ENCODE assay signal across 28 mouse cellular contexts in the genomic region with DNA sequence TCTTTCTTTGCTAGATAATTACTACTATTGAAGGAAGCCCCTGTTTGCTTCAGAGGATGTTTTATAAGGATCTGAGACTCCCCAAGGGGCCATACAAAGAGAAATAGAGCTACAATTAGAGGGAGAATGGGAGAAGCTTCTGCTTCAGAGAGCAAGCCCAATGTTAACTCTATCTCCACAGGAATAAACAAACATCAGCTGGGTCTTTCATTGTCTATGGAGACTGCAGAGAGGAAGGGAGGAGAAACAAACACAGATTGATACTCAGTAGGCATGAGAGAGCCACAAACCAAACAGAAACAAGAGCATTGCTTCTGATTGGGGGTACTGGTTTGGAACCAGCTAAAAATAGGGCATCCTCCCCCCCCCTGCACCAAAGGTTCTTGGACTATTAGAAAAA.
DNase-seq lines count a peak whose midpoint lies in the region; ATAC-seq and TF ChIP-seq lines count a peak whose summit lies in the region.
"Had no signal": no experiment of that assay in that cellular context is flagged by ENCODE, and none has a peak within 500 bp of the region (broad histone marks: within the 10 kb centered on the region; RNA-seq: fewer than 3 reads in every experiment).

No protein-coding gene starts in this region.

- no peak for TF ChIP-seq POLR2A in brain, embryonic 14.5 days (IDR thresholded peaks at IDR 0.05; ENCODE audit: borderline replicate concordance, extremely low read depth, insufficient read depth, insufficient read length, poor library complexity, severe bottlenecking)

- no peaks in the 10 kb centered on the region for H3K4me1 ChIP-seq in hindbrain, postnatal 0 days (ENCODE audit: insufficient read depth, low read length)
- H3K4me1 ChIP-seq in hindbrain, embryonic 13.5 days (replicated peaks), result peaks cover 2% of the 10 kb centered on the region; the same call in 1 of the 2 replicates
- H3K4me1 ChIP-seq in kidney, embryonic 14.5 days (ENCODE audit: control insufficient read depth, insufficient read depth, low read length), result no peaks in the 10 kb centered on the region
- H3K4me1 ChIP-seq: embryonic facial prominence, embryonic 13.5 days; embryonic facial prominence, embryonic 15.5 days; forebrain, embryonic 12.5 days had no signal

- no peak for TF ChIP-seq CTCF in hindbrain, postnatal 0 days (IDR thresholded peaks at IDR 0.05; ENCODE audit: low read depth)
- TF ChIP-seq CTCF in brain, embryonic 14.5 days (IDR thresholded peaks at IDR 0.05; ENCODE audit: borderline replicate concordance, extremely low read depth, insufficient read depth, insufficient read length), result no peak

- H3K4me2 ChIP-seq in hindbrain, postnatal 0 days (ENCODE audit: low read depth, low read length), result no peak overlapping the region
- no peak overlapping the region for H3K4me2 ChIP-seq in hindbrain, embryonic 13.5 days
- no peak overlapping the region for H3K4me2 ChIP-seq in kidney, embryonic 14.5 days (replicated peaks; ENCODE audit: low read depth, low read length)
- H3K4me2 ChIP-seq: embryonic facial prominence, embryonic 13.5 days; embryonic facial prominence, embryonic 15.5 days; forebrain, embryonic 12.5 days had no signal

- DNase-seq in hindbrain, postnatal 0 days (ENCODE audit: low spot score), result peak; percentile 2
- peak; percentile 42 for DNase-seq in Muller cell, postnatal 12 days (ENCODE audit: inconsistent ontology term)
- DNase-seq in brain, embryonic 14.5 days (ENCODE audit: low read depth), result peak; percentile 31
- DNase-seq in retina, postnatal 1 day, result peak; percentile 60
- DNase-seq in embryo, embryonic 10 days (ENCODE audit: low spot score), result no peak
- DNase-seq: adrenal gland, adult 8-10 months; adrenal gland, postnatal 14 days; adrenal gland, postnatal 36 days; B cell, adult 2 months; cerebellum, adult 11 months; cerebellum, adult 18-20 months; cerebellum, adult 8-10 months; cerebellum, postnatal 10 days; cerebellum, postnatal 25 days; embryo, embryonic 11 days had no signal

- H3K9me3 ChIP-seq in hindbrain, postnatal 0 days (ENCODE audit: low read length), result no peaks in the 10 kb centered on the region
- no peaks in the 10 kb centered on the region for H3K9me3 ChIP-seq in hindbrain, embryonic 13.5 days
- H3K9me3 ChIP-seq in kidney, embryonic 14.5 days (ENCODE audit: control insufficient read depth, low read length), result no peaks in the 10 kb centered on the region
- H3K9me3 ChIP-seq: embryonic facial prominence, embryonic 13.5 days; embryonic facial prominence, embryonic 15.5 days; forebrain, embryonic 10.5 days; forebrain, embryonic 12.5 days; G1E had no signal

- H3K27me3 ChIP-seq in hindbrain, postnatal 0 days (ENCODE audit: insufficient read depth, low read length), result no peaks in the 10 kb centered on the region
- H3K27me3 ChIP-seq in hindbrain, embryonic 13.5 days, result peaks cover 15% of the 10 kb centered on the region; the same call in 1 of the 2 replicates
- no peaks in the 10 kb centered on the region for H3K27me3 ChIP-seq in kidney, embryonic 14.5 days (ENCODE audit: control insufficient read depth, insufficient read depth, low read length)
- H3K27me3 ChIP-seq: CH12.LX; embryonic facial prominence, embryonic 13.5 days; embryonic facial prominence, embryonic 15.5 days had no signal

- no peak overlapping the region for H3K27ac ChIP-seq in hindbrain, postnatal 0 days
- no peak overlapping the region for H3K27ac ChIP-seq in hindbrain, embryonic 13.5 days
- H3K27ac ChIP-seq in kidney, embryonic 14.5 days (ENCODE audit: low read depth, low read length), result no peak overlapping the region
- H3K27ac ChIP-seq: embryonic facial prominence, embryonic 13.5 days; embryonic facial prominence, embryonic 15.5 days; forebrain, embryonic 10.5 days; forebrain, embryonic 12.5 days had no signal

- H3K4me3 ChIP-seq in hindbrain, postnatal 0 days (ENCODE audit: low read length), result no peak overlapping the region
- H3K4me3 ChIP-seq in hindbrain, embryonic 13.5 days, result no peak overlapping the region
- H3K4me3 ChIP-seq in kidney, embryonic 14.5 days (ENCODE audit: low read length), result no peak overlapping the region
- H3K4me3 ChIP-seq: embryonic facial prominence, embryonic 13.5 days; embryonic facial prominence, embryonic 15.5 days; erythroblast, embryonic 14.5 days; forebrain, embryonic 10.5 days; forebrain, embryonic 12.5 days had no signal

- no peak overlapping the region for H3K9ac ChIP-seq in hindbrain, postnatal 0 days (replicated peaks; ENCODE audit: low read length)
- H3K9ac ChIP-seq in hindbrain, embryonic 13.5 days, result no peak overlapping the region
- no peak overlapping the region for H3K9ac ChIP-seq in kidney, embryonic 14.5 days (ENCODE audit: low read depth, low read length)
- H3K9ac ChIP-seq: embryonic facial prominence, embryonic 13.5 days; embryonic facial prominence, embryonic 15.5 days; forebrain, embryonic 12.5 days had no signal

- H3K36me3 ChIP-seq in hindbrain, postnatal 0 days (ENCODE audit: insufficient read depth, low read length), result no peaks in the 10 kb centered on the region
- H3K36me3 ChIP-seq in hindbrain, embryonic 13.5 days, result no peaks in the 10 kb centered on the region
- no peaks in the 10 kb centered on the region for H3K36me3 ChIP-seq in kidney, embryonic 14.5 days (ENCODE audit: control insufficient read depth, insufficient read depth, low read length)
- H3K36me3 ChIP-seq: embryonic facial prominence, embryonic 13.5 days; embryonic facial prominence, embryonic 15.5 days; forebrain, embryonic 10.5 days; forebrain, embryonic 12.5 days; G1E had no signal

- no peak for ATAC-seq in hindbrain, postnatal 0 days
- no peak for ATAC-seq in hindbrain, embryonic 13.5 days (ENCODE audit: low FRiP score)
- ATAC-seq in kidney, embryonic 14.5 days (ENCODE audit: low FRiP score, low TSS enrichment), result no peak
- ATAC-seq: activated CD4-positive, CD25-positive, alpha-beta regulatory T cell, adult 4 months; CD4-positive, CD25-positive, alpha-beta regulatory T cell, adult 4 months; forebrain, embryonic 14.5 days; forebrain, embryonic 16.5 days had no signal
